Mouse (Mus musculus) kidney, embryonic 15.5 days (tissue): Measurements from ENCODE around the gene 4931422A03Rik. TPM values are rescaled to one million over a fixed set of nuclear protein-coding genes. Genes with fewer than 3 reads are reported as not detected.
"Not testable (repeated sequence)": the region's sequence is repeated elsewhere in the genome, so short reads cannot be mapped to it uniquely, and the experiment has no call there.

Source experiments
- ATAC-seq: fragments of 200-750 bp; cut with Nextera tagmentation; replicated peaks from 2 replicates; pipeline ENCODE4 v1.8.0; 2017; ENCODE audit warnings: moderate TSS enrichment; ENCODE audit not compliant: low FRiP score
- H3K27ac ChIP-seq: fragments of 300-500 bp; sonication (generic); 2 replicates; pipeline ENCODE4 v1.5.1; 2015; ENCODE audit warnings: mild to moderate bottlenecking, inconsistent platforms
- H3K27me3 ChIP-seq: fragments of 300-500 bp; sonication (generic); 2 replicates; pipeline ENCODE4 v1.6.1; 2015; ENCODE audit warnings: inconsistent platforms
- H3K36me3 ChIP-seq: fragments of 300-500 bp; sonication (generic); 2 replicates; pipeline ENCODE4 v1.6.1; 2015; ENCODE audit warnings: inconsistent platforms
- H3K4me1 ChIP-seq: fragments of 300-500 bp; sonication (generic); 2 replicates; pipeline ENCODE4 v1.6.1; 2015; ENCODE audit warnings: inconsistent platforms
- H3K4me2 ChIP-seq: fragments of 300-500 bp; sonication (generic); 2 replicates; pipeline ENCODE4 v1.6.1; 2015; ENCODE audit warnings: moderate library complexity, mild to moderate bottlenecking, inconsistent platforms
- H3K4me3 ChIP-seq: fragments of 300-500 bp; sonication (generic); replicated peaks from 2 replicates; pipeline ENCODE4 v1.5.1; 2015; ENCODE audit warnings: mild to moderate bottlenecking, inconsistent platforms
- H3K9ac ChIP-seq: fragments of 300-500 bp; sonication (generic); 2 replicates; pipeline ENCODE4 v1.6.1; 2015; ENCODE audit warnings: mild to moderate bottlenecking, inconsistent platforms
- H3K9me3 ChIP-seq: fragments of 300-500 bp; sonication (generic); replicated peaks from 2 replicates; pipeline ENCODE4 v1.6.1; 2016; ENCODE audit warnings: inconsistent platforms
- WGBS: fragments of 180-500 bp; shearing (Covaris S2); methylation state at CpG from one replicate; pipeline ENCODE4 v1.1.7; 2015; ENCODE audit warnings: mixed read lengths; 5-methylcytosine and 5-hydroxymethylcytosine counted together
- polyA plus RNA-seq: library from polyadenylated mRNA; unstranded; fragments of >200 nt; fragmentation: Nextera tagmentation; extraction: Ambion mirVana; gene quantifications from 2 replicates; pipeline ENCODE4 v1.2.1, GENCODE M21; 2015

The 4931422A03Rik gene
- 1.8 and 2.1 TPM in 2 replicates for polyA plus RNA-seq

DNA sequence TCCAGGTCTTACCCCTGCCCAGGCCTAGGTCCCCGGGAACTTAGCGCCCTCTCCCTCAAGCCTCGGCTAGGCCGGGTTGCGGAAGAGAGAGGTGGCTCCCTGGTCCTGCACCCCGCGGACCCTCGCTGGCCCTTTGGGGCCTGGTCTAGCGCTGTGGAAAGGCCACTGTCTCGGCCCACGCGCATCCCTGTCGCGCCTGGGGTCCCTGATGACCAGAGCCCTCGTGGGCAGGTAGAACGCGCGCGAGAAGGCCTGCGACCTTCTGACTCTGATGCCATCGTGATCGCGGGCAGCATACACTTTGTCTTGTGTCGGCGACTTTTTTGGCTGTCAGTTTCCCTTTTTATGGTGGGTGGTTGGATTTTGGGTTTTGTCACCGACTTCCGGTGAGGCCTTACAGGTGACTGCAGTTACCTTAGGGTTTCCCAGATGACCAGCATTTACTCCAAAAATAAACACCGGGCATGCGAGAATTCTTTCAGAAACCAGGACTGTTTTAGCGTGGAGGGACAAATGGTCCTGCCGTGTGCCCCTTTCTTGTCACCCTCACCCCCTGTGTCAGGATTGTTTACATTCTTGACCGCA lies at the start of gene 4931422A03Rik:
Gene 4931422A03Rik (minus strand): TSS at position 223 of the 585 bp plus-strand sequence.
- peak; percentile 72 for ATAC-seq
- Histone ChIP-seq H3K9ac (peak within 1 kb of the TSS; percentile 86), H3K27ac (peak within 1 kb of the TSS; percentile 77), H3K9me3 (no peaks in the 10 kb centered on the region; the same call in 1 of the 2 replicates), H3K4me1 (peaks cover 18% of the 10 kb centered on the region), H3K4me2 (peak within 1 kb of the TSS; percentile 74), H3K36me3 (peaks cover 9% of the 10 kb centered on the region), H3K4me3 (peak within 1 kb of the TSS; percentile 97), H3K27me3 (no peaks in the 10 kb centered on the region)
- WGBS, result under 1% methylated on average over 32 of the region's 32 CpGs

DNA sequence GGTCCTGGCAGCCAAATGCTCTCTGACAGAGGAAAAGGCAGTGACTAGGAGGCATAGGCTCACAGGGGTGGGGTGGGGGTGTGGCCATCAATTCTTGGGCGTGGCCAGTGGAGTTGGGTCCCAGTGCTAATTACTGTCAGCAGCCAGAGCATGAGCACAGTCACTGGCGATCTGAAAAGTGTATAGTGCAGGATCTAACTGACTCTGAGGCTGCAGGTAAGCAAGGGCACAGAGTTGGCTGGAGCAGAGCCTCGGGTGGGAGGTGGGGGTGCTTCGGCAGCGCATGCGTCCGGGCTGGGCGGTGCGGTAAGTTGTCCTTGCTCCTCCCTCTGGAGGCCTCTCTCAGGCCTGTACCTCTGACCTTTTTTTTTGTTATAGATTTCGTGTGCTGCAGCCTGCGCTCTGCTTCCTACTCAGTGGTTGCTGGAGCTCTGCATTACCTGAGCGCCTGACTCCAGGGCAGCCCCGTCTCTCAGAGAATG lies 41.6 kb upstream of the 4931422A03Rik start, which contains the start of gene Cd59b:
Gene Cd59b (plus strand): TSS at position 146 of the 482 bp plus-strand sequence.
- WGBS, result 5% methylated on average over 13 of the region's 13 CpGs
- Histone ChIP-seq H3K9me3 (no peaks in the 10 kb centered on the region), H3K36me3 (no peaks in the 10 kb centered on the region), H3K4me2 (peak within 1 kb of the TSS; percentile 69), H3K27ac (peak within 1 kb of the TSS; percentile 82), H3K9ac (peak within 1 kb of the TSS; percentile 38; the same call in 1 of the 2 replicates), H3K27me3 (no peaks in the 10 kb centered on the region), H3K4me1 (peaks cover 8% of the 10 kb centered on the region), H3K4me3 (peak within 1 kb of the TSS; percentile 50)
- ATAC-seq, result peak; percentile 97

DNA sequence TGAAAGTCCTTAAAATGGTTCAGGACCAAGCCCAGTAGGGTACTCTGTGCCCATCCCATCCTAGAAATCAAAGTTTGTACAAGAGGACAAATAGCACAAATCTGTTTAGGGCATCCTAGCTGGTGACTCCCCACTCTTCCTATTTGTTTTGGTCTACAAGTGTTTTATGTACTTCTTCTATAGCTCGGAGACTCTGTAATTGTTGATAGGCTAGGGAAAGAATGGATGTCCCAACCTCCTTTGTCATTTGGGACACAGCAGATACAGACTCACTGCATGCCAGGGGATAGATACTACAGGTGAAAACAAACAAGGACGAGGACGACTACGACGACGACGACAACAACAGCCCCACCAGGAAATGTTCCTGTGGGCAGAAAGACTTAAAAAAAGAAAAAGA lies 40.3 kb upstream of the 4931422A03Rik start, which contains the start of gene Gm10799:
Gene Gm10799 (minus strand): TSS at position 101 of the 400 bp plus-strand sequence.
- H3K4me3 ChIP-seq, H3K4me1 ChIP-seq, H3K9me3 ChIP-seq, H3K27ac ChIP-seq, H3K27me3 ChIP-seq, H3K9ac ChIP-seq, ATAC-seq, H3K36me3 ChIP-seq: not testable (repeated sequence)
- peak within 1 kb of the TSS; percentile 69; the same call in 1 of the 2 replicates for H3K4me2 ChIP-seq
- WGBS, result 82% methylated on average over 7 of the region's 7 CpGs

DNA sequence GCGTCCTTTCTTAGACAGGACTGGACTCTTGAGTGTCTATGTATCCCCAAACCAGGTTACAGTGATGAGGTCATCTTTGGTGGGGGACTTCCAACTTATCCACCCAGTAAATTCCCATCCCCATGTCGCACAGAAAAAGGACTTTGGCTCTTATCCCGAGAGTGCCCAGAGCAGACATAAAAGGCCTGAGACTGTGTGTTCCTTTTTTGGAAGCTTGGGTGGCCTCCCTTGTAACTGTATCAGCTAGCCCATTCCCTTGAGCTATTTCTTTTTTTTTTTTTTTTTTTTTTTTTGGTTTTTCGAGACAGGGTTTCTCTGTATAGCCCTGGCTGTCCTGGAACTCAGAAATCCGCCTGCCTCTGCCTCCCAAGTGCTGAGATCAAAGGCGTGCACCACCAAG lies 37.4 kb upstream of the 4931422A03Rik start, which contains the start of gene Gm10912:
Gene Gm10912 (plus strand): TSS at position 301 of the 400 bp plus-strand sequence.
- 95% methylated on average over 6 of the region's 6 CpGs for WGBS
- H3K36me3 ChIP-seq, H3K4me1 ChIP-seq, H3K4me3 ChIP-seq, H3K9me3 ChIP-seq, H3K4me2 ChIP-seq, H3K27ac ChIP-seq, H3K9ac ChIP-seq, ATAC-seq, H3K27me3 ChIP-seq: not testable (repeated sequence)

DNA sequence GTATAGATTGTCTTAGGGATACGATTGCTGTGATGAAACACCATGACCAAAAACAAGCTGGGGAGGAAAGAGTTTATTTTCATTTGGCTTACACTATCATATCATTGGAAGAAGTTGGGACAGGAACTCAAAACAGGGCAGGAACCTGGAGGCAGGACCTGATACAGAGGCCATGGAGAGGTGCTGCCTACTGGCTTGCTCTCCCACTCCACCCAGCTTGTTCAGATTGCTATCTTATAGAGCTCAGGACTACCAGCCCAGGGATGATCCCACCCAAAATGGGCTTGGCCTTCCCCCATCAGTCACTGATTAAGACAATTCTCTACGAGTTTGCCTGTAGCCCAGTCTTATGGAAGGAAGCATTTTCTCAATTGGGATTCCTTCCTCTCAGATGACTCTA lies 36.0 kb upstream of the 4931422A03Rik start:
- no peak for ATAC-seq
- H3K27ac ChIP-seq, result no peak overlapping the region
- WGBS, result 79% methylated on average over 2 of the region's 2 CpGs

DNA sequence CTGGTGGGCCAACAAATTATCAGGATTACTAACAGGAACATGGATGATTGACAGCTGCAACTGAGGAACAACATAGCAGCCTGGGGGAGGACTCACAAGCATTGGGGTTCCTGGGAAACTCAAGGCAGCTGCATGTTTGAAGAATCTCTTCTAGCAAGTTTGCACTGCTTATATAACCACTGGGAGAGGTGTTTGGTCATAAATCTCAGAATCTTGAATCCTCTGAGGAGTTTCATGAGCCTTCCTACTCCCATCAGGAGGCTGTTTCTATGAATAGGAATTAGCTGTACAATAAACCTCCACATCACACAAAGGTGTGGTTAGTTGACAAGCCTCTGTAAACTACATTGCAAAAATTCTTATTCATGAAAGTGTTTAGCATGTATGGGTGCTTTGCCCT lies 34.5 kb upstream of the 4931422A03Rik start:
- no peak overlapping the region for H3K4me2 ChIP-seq
- H3K27ac ChIP-seq, result no peak overlapping the region
- no peak for ATAC-seq
- H3K27me3 ChIP-seq, result no peaks in the 10 kb centered on the region
- H3K4me1 ChIP-seq, result no peaks in the 10 kb centered on the region
- peaks cover 31% of the 10 kb centered on the region for H3K36me3 ChIP-seq
- no peak overlapping the region for H3K9ac ChIP-seq
- H3K4me3 ChIP-seq, result no peak overlapping the region
- H3K9me3 ChIP-seq, result no peaks in the 10 kb centered on the region

More for the DNA sequence above, 36.0 kb upstream of the 4931422A03Rik start:
- H3K4me3 ChIP-seq, result no peak overlapping the region
- no peaks in the 10 kb centered on the region for H3K27me3 ChIP-seq
- H3K36me3 ChIP-seq, result peaks cover 20% of the 10 kb centered on the region
- no peaks in the 10 kb centered on the region for H3K4me1 ChIP-seq
- H3K9me3 ChIP-seq, result no peaks in the 10 kb centered on the region
- H3K9ac ChIP-seq, result no peak overlapping the region
- no peak overlapping the region for H3K4me2 ChIP-seq

DNA sequence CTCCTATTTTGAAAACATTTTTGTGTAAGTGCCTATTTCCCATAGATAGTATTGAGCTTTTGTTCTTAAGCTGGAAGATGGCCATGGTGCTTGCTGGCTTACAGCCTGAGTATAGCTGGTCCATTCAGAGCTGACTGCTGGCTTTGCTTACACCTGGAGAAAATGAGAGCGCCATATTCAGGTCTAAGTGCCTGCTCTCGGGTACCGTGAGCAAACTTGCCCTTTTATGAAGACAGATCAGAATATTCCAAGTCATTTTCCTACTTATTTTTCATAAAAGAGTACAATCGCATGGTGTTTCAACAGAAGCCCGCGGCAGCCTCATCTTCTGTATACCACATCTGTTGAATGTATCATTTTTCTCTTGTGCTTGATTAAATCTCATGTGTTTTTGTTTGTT lies 32.8 kb upstream of the 4931422A03Rik start:
- H3K27me3 ChIP-seq, result no peaks in the 10 kb centered on the region
- no peaks in the 10 kb centered on the region for H3K9me3 ChIP-seq
- ATAC-seq, result no peak
- H3K9ac ChIP-seq, result no peak overlapping the region
- no peak overlapping the region for H3K4me3 ChIP-seq
- H3K36me3 ChIP-seq, result peaks cover 31% of the 10 kb centered on the region
- 96% methylated on average over 6 of the region's 6 CpGs for WGBS
- H3K4me2 ChIP-seq, result no peak overlapping the region
- no peak overlapping the region for H3K27ac ChIP-seq
- no peaks in the 10 kb centered on the region for H3K4me1 ChIP-seq

DNA sequence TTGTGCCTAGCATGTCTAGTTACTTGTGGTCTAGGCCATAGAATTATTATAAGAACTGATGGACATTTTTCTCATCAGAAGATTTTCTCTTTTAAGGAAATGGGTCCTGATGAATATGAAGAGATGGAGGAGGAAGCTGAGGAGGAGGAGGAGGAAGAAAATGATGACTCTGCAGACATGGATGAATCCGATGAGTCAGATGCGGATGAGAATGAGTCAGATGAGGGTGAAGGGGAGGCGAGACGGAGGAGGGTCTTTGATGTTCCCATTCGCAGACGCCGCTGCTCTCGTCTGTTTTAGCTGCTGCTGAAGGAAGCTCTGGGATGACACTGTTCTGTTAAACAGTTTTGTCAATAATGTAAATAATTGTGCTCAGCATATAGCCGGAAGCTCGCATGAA lies 31.6 kb upstream of the 4931422A03Rik start:
- H3K27me3 ChIP-seq, result no peaks in the 10 kb centered on the region
- H3K4me2 ChIP-seq, result no peak overlapping the region
- H3K36me3 ChIP-seq, result peaks cover 39% of the 10 kb centered on the region
- no peak overlapping the region for H3K27ac ChIP-seq
- no peaks in the 10 kb centered on the region for H3K4me1 ChIP-seq
- no peak overlapping the region for H3K4me3 ChIP-seq
- no peak overlapping the region for H3K9ac ChIP-seq
- ATAC-seq, result no peak
- H3K9me3 ChIP-seq, result no peaks in the 10 kb centered on the region
- 65% methylated on average over 10 of the region's 10 CpGs for WGBS

DNA sequence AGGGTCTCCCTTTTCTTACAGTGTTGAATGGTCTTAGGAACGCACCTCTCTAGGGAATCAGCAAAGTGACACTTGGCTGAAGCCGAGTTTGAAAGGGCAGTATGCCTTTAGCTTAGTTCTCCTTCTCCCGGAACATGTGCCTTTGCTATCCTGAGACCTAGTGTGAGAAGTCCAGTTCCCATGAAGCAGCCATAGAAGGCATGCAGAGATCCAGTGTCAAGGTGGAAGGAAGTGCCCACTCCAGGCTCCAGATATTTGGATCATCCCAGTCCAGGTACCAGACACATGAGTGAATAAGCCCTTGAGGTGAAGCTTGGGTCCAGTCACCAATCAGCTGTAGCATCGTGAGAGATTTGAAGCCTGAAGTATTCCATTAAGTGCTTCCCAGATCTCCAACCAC lies 30.8 kb upstream of the 4931422A03Rik start:
- 88% methylated on average over 4 of the region's 4 CpGs for WGBS
- H3K4me2 ChIP-seq, result no peak overlapping the region
- H3K9me3 ChIP-seq, result no peaks in the 10 kb centered on the region
- no peaks in the 10 kb centered on the region for H3K4me1 ChIP-seq
- no peak for ATAC-seq
- H3K9ac ChIP-seq, result no peak overlapping the region
- no peak overlapping the region for H3K27ac ChIP-seq
- no peaks in the 10 kb centered on the region for H3K27me3 ChIP-seq
- H3K4me3 ChIP-seq, result no peak overlapping the region
- peaks cover 47% of the 10 kb centered on the region for H3K36me3 ChIP-seq

DNA sequence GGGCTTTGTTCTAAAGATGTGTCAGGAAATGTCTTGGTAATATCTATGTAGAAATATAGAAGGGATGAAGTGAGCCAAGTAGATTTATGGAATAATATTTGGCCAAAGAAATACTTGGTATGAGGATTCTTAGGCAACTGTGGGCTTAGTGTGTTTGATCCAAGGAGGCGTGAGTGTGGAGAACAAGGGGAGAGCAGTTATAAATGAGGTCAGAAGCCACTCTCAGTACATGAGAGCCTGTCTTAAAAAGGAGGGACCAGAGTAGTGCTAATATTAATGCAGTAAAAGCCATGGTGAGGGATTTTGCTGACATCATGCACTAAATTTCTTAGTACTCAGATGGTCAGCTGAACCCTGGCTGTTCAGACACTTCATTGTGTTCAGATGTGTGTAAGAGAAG lies 30.2 kb upstream of the 4931422A03Rik start:
- H3K4me3 ChIP-seq, result no peak overlapping the region
- H3K27ac ChIP-seq, result no peak overlapping the region
- H3K9me3 ChIP-seq, result no peaks in the 10 kb centered on the region
- peaks cover 53% of the 10 kb centered on the region for H3K36me3 ChIP-seq
- H3K27me3 ChIP-seq, result no peaks in the 10 kb centered on the region
- no peaks in the 10 kb centered on the region for H3K4me1 ChIP-seq
- no peak overlapping the region for H3K4me2 ChIP-seq
- WGBS, result 92% methylated on average over 1 of the region's 1 CpGs
- ATAC-seq, result no peak
- H3K9ac ChIP-seq, result no peak overlapping the region

DNA sequence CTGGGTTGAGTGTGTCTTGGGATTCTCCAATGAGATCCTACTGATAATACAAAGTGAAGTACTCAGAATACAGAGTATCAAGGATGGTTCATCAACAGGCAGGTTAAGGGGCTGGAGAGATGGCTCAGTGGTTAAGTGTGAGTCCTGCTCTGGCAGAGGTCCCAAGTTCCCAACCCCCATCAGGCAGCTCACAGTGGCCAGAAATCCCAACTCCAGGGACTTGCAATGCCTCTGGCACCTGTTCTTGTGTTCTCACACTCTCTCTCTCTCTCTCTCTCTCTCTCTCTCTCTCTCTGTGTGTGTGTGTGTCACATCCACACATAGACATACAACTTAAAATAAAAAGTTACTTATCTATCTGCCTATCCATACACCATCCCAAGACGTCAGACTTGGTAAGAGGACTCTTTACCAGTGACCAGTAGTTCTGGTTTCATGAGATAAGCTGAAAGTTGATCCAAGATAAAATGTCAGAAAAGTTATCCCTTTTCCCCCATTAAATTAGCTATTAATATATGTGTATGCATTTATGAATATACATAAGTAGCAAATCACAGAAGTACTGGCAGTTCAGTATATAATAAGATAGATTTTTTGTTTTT lies 16.4 kb upstream of the 4931422A03Rik start:
- Histone ChIP-seq H3K27ac (0 out of 2 replicates have a peak overlapping the region, but pooled peaks have one; percentile 13), H3K27me3 (no peaks in the 10 kb centered on the region), H3K4me1 (0 out of 2 replicates have a peak, but pooled peaks cover 4% of the 10 kb centered on the region), H3K9me3 (no peaks in the 10 kb centered on the region), H3K9ac (no peak overlapping the region), H3K36me3 (peaks cover 47% of the 10 kb centered on the region), H3K4me2 (no peak overlapping the region), H3K4me3 (no peak overlapping the region)
- WGBS, result 64% methylated on average over 1 of the region's 1 CpGs
- no peak for ATAC-seq
